Mouse (Mus musculus): ENCODE measurements around the gene Slc12a6. TPM values are rescaled to one million over a fixed set of nuclear protein-coding genes. Genes with fewer than 3 reads are reported as not detected.

Gene Slc12a6
- polyA plus RNA-seq, 1 experiment, result 4.4 TPM

GRCm38 (mm10) chr2:112309161-112309600 lies 43.6 kb downstream of the Slc12a6 start:
- Histone ChIP-seq H3K79me3 (ENCODE audit: low read depth) (no peaks in the 10 kb centered on the region), H3ac (ENCODE audit: control insufficient read depth, insufficient read length, low read depth) (no peak overlapping the region), H3K79me2 (ENCODE audit: control insufficient read depth, insufficient read depth) (no peaks in the 10 kb centered on the region), H3K36me3 (ENCODE audit: control insufficient read depth, insufficient read depth) (no peaks in the 10 kb centered on the region), H3K4me3 (ENCODE audit: insufficient read depth, poor library complexity, severe bottlenecking) (no peak overlapping the region), H3K27me3 (ENCODE audit: control insufficient read depth, insufficient read depth, insufficient read length) (no peaks in the 10 kb centered on the region)
- TF ChIP-seq MYOG (IDR thresholded peaks at IDR 0.05; ENCODE audit: control insufficient read depth, extremely low read depth, insufficient read length) (no peak), CTCF (IDR thresholded peaks at IDR 0.05; ENCODE audit: control insufficient read depth, insufficient read depth, insufficient read length) (no peak), FOSL1 (IDR thresholded peaks at IDR 0.05; ENCODE audit: insufficient read depth, low read length, poor library complexity, severe bottlenecking) (no peak), MYOD1 (IDR thresholded peaks at IDR 0.05; ENCODE audit: control insufficient read depth, insufficient read length, low read depth) (no peak), USF1 (IDR thresholded peaks at IDR 0.05; ENCODE audit: low read depth) (no peak), CEBPB (IDR thresholded peaks at IDR 0.05; ENCODE audit: low read depth) (no peak), MAX (IDR thresholded peaks at IDR 0.05) (no peak)

DNA sequence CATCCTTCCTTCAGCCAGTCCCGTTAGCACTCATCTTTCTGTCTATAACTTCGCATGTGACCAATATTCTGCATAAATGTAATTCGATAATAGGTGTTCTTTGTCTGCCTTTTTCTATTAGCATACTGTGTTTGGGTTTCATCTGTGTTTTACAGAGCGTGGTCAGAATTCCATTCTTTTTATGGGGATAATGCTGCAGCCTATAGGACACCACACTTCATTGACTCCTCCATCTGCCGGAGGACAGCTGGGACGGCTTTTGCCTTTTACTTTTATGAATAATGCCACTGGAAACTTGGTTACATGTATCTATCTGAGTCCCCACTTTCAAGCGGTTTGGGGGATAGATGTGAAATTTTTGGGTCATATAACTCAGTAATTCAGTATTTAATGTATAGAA lies 50.0 kb downstream of the Slc12a6 start:
- Histone ChIP-seq H3K4me3 (ENCODE audit: insufficient read depth, poor library complexity, severe bottlenecking) (no peak overlapping the region), H3K36me3 (ENCODE audit: control insufficient read depth, insufficient read depth) (no peaks in the 10 kb centered on the region), H3K27me3 (ENCODE audit: control insufficient read depth, insufficient read depth, insufficient read length) (no peaks in the 10 kb centered on the region), H3K79me3 (ENCODE audit: low read depth) (no peaks in the 10 kb centered on the region), H3ac (ENCODE audit: control insufficient read depth, insufficient read length, low read depth) (no peak overlapping the region), H3K79me2 (ENCODE audit: control insufficient read depth, insufficient read depth) (no peaks in the 10 kb centered on the region)
- TF ChIP-seq MYOD1 (IDR thresholded peaks at IDR 0.05; ENCODE audit: control insufficient read depth, insufficient read length, low read depth) (no peak), MAX (IDR thresholded peaks at IDR 0.05) (no peak), USF1 (IDR thresholded peaks at IDR 0.05; ENCODE audit: low read depth) (no peak), MYOG (IDR thresholded peaks at IDR 0.05; ENCODE audit: control insufficient read depth, extremely low read depth, insufficient read length) (no peak), CTCF (IDR thresholded peaks at IDR 0.05; ENCODE audit: control insufficient read depth, insufficient read depth, insufficient read length) (no peak), CEBPB (IDR thresholded peaks at IDR 0.05; ENCODE audit: low read depth) (no peak), FOSL1 (IDR thresholded peaks at IDR 0.05; ENCODE audit: insufficient read depth, low read length, poor library complexity, severe bottlenecking) (no peak)

- Histone ChIP-seq H3K27me3 (ENCODE audit: control insufficient read depth, insufficient read depth, insufficient read length) (no peaks in the 10 kb centered on the region), H3K79me2 (ENCODE audit: control insufficient read depth, insufficient read depth) (no peaks in the 10 kb centered on the region), H3ac (ENCODE audit: control insufficient read depth, insufficient read length, low read depth) (no peak overlapping the region), H3K4me3 (ENCODE audit: insufficient read depth, poor library complexity, severe bottlenecking) (no peak overlapping the region), H3K36me3 (ENCODE audit: control insufficient read depth, insufficient read depth) (no peaks in the 10 kb centered on the region), H3K79me3 (ENCODE audit: low read depth) (no peaks in the 10 kb centered on the region)
- TF ChIP-seq MYOG (IDR thresholded peaks at IDR 0.05; ENCODE audit: control insufficient read depth, extremely low read depth, insufficient read length) (no peak), CEBPB (IDR thresholded peaks at IDR 0.05; ENCODE audit: low read depth) (no peak), FOSL1 (IDR thresholded peaks at IDR 0.05; ENCODE audit: insufficient read depth, low read length, poor library complexity, severe bottlenecking) (no peak), MAX (IDR thresholded peaks at IDR 0.05) (no peak)
Observed at GRCm38 (mm10) chr2:112318227-112318626, 52.6 kb downstream of the Slc12a6 start.

- Histone ChIP-seq H3K4me3 (ENCODE audit: insufficient read depth, poor library complexity, severe bottlenecking) (no peak overlapping the region), H3K36me3 (ENCODE audit: control insufficient read depth, insufficient read depth) (no peaks in the 10 kb centered on the region), H3ac (ENCODE audit: control insufficient read depth, insufficient read length, low read depth) (no peak overlapping the region), H3K27me3 (ENCODE audit: control insufficient read depth, insufficient read depth, insufficient read length) (no peaks in the 10 kb centered on the region), H3K79me2 (ENCODE audit: control insufficient read depth, insufficient read depth) (no peaks in the 10 kb centered on the region), H3K79me3 (ENCODE audit: low read depth) (no peaks in the 10 kb centered on the region)
- TF ChIP-seq MYOG (IDR thresholded peaks at IDR 0.05; ENCODE audit: control insufficient read depth, extremely low read depth, insufficient read length) (no peak), MAX (IDR thresholded peaks at IDR 0.05) (no peak), USF1 (IDR thresholded peaks at IDR 0.05; ENCODE audit: low read depth) (no peak), MYOD1 (IDR thresholded peaks at IDR 0.05; ENCODE audit: control insufficient read depth, insufficient read length, low read depth) (no peak), FOSL1 (IDR thresholded peaks at IDR 0.05; ENCODE audit: insufficient read depth, low read length, poor library complexity, severe bottlenecking) (no peak), CTCF (IDR thresholded peaks at IDR 0.05; ENCODE audit: control insufficient read depth, insufficient read depth, insufficient read length) (no peak), CEBPB (IDR thresholded peaks at IDR 0.05; ENCODE audit: low read depth) (no peak)
Observed at GRCm38 (mm10) chr2:112318905-112319304, 53.3 kb downstream of the Slc12a6 start.

GRCm38 (mm10) chr2:112328069-112328777 lies 62.6 kb downstream of the Slc12a6 start:
- Histone ChIP-seq H3K36me3 (ENCODE audit: control insufficient read depth, insufficient read depth) (no peaks in the 10 kb centered on the region), H3K27me3 (ENCODE audit: control insufficient read depth, insufficient read depth, insufficient read length) (no peaks in the 10 kb centered on the region), H3K79me2 (ENCODE audit: control insufficient read depth, insufficient read depth) (no peaks in the 10 kb centered on the region), H3K4me3 (ENCODE audit: insufficient read depth, poor library complexity, severe bottlenecking) (no peak overlapping the region), H3ac (ENCODE audit: control insufficient read depth, insufficient read length, low read depth) (no peak overlapping the region), H3K79me3 (ENCODE audit: low read depth) (no peaks in the 10 kb centered on the region)
- TF ChIP-seq MYOD1 (IDR thresholded peaks at IDR 0.05; ENCODE audit: control insufficient read depth, insufficient read length, low read depth) (no peak), CTCF (IDR thresholded peaks at IDR 0.05; ENCODE audit: control insufficient read depth, insufficient read depth, insufficient read length) (no peak), USF1 (IDR thresholded peaks at IDR 0.05; ENCODE audit: low read depth) (no peak), CEBPB (IDR thresholded peaks at IDR 0.05; ENCODE audit: low read depth) (no peak), FOSL1 (IDR thresholded peaks at IDR 0.05; ENCODE audit: insufficient read depth, low read length, poor library complexity, severe bottlenecking) (no peak), MYOG (IDR thresholded peaks at IDR 0.05; ENCODE audit: control insufficient read depth, extremely low read depth, insufficient read length) (no peak), MAX (IDR thresholded peaks at IDR 0.05) (no peak)

All from C2C12 (cell line).